Mouse (Mus musculus): ENCODE measurements around the gene Ptbp1. TPM values are rescaled to one million over a fixed set of nuclear protein-coding genes. Genes with fewer than 3 reads are reported as not detected.

The Ptbp1 gene
- polyA plus RNA-seq, 1 experiment from 2014 or later = 438 TPM

GRCm38 (mm10) chr10:79862049-79862788 is 8.0 kb downstream of the Ptbp1 start:
- peaks cover 71% of the 10 kb centered on the region for H3K4me1 ChIP-seq
- H3K4me3 ChIP-seq (replicated peaks) = no peak overlapping the region
- peak overlapping the region; percentile 74 for H3K27ac ChIP-seq

GRCm38 (mm10) chr10:79862925-79863324 is 8.7 kb downstream of the Ptbp1 start:
- no peak for ATAC-seq (replicated peaks; ENCODE audit: low FRiP score)
- Histone ChIP-seq H3K4me1 (peaks cover 66% of the 10 kb centered on the region), H3K4me3 (replicated peaks) (no peak overlapping the region), H3K9ac (no peak overlapping the region), H3K4me2 (no peak overlapping the region), H3K36me3 (peaks cover 96% of the 10 kb centered on the region), H3K27ac (0 out of 2 replicates have a peak overlapping the region, but pooled peaks have one; percentile 74), H3K27me3 (no peaks in the 10 kb centered on the region), H3K9me3 (replicated peaks) (no peaks in the 10 kb centered on the region)
- WGBS = 58% methylated on average over 10 of the region's 10 CpGs

More at GRCm38 (mm10) chr10:79862049-79862788, 8.0 kb downstream of the Ptbp1 start:
- 78% methylated on average over 23 of the region's 23 CpGs for WGBS
- ATAC-seq (replicated peaks; ENCODE audit: low FRiP score) = no peak
- Histone ChIP-seq H3K9ac (no peak overlapping the region), H3K9me3 (replicated peaks) (no peaks in the 10 kb centered on the region), H3K27me3 (no peaks in the 10 kb centered on the region), H3K36me3 (peaks cover 99% of the 10 kb centered on the region), H3K4me2 (no peak overlapping the region)

GRCm38 (mm10) chr10:79864351-79865188 is 10.3 kb downstream of the Ptbp1 start:
- Histone ChIP-seq H3K4me1 (peaks cover 50% of the 10 kb centered on the region), H3K27me3 (no peaks in the 10 kb centered on the region), H3K27ac (peak overlapping the region; percentile 59), H3K4me2 (no peak overlapping the region), H3K36me3 (peaks cover 85% of the 10 kb centered on the region), H3K4me3 (replicated peaks) (no peak overlapping the region), H3K9me3 (replicated peaks) (no peaks in the 10 kb centered on the region), H3K9ac (no peak overlapping the region)
- no peak for ATAC-seq (replicated peaks; ENCODE audit: low FRiP score)
- 48% methylated on average over 10 of the region's 10 CpGs for WGBS

- peak overlapping the region; percentile 59 for H3K27ac ChIP-seq
- no peaks in the 10 kb centered on the region for H3K27me3 ChIP-seq
These were observed 11.0 kb downstream of the Ptbp1 start for GRCm38 (mm10) chr10:79865189-79865601.

GRCm38 (mm10) chr10:79865801-79866295 is 11.6 kb downstream of the Ptbp1 start:
- Histone ChIP-seq H3K27ac (peak overlapping the region; percentile 59), H3K27me3 (no peaks in the 10 kb centered on the region), H3K4me3 (replicated peaks) (no peak overlapping the region), H3K4me2 (no peak overlapping the region), H3K36me3 (peaks cover 82% of the 10 kb centered on the region), H3K4me1 (peaks cover 37% of the 10 kb centered on the region), H3K9me3 (replicated peaks) (no peaks in the 10 kb centered on the region), H3K9ac (no peak overlapping the region)
- peak; percentile 10; the same call in 1 of the 2 replicates for ATAC-seq (replicated peaks; ENCODE audit: low FRiP score)
- WGBS = 65% methylated on average over 19 of the region's 19 CpGs

More at GRCm38 (mm10) chr10:79865189-79865601, 11.0 kb downstream of the Ptbp1 start:
- Histone ChIP-seq H3K9ac (no peak overlapping the region; the same call in 1 of the 2 replicates), H3K9me3 (replicated peaks) (no peaks in the 10 kb centered on the region), H3K4me3 (replicated peaks) (no peak overlapping the region), H3K4me1 (peaks cover 43% of the 10 kb centered on the region), H3K4me2 (no peak overlapping the region), H3K36me3 (peaks cover 85% of the 10 kb centered on the region)
- 55% methylated on average over 12 of the region's 12 CpGs for WGBS
- ATAC-seq (replicated peaks; ENCODE audit: low FRiP score) = peak; percentile 31; the same call in 1 of the 2 replicates

GRCm38 (mm10) chr10:79866601-79867000 is 12.4 kb downstream of the Ptbp1 start:
- H3K9ac ChIP-seq = no peak overlapping the region
- ATAC-seq (replicated peaks; ENCODE audit: low FRiP score) = no peak
- H3K4me1 ChIP-seq = peaks cover 30% of the 10 kb centered on the region
- H3K9me3 ChIP-seq (replicated peaks) = no peaks in the 10 kb centered on the region
- no peaks in the 10 kb centered on the region for H3K27me3 ChIP-seq
- peaks cover 81% of the 10 kb centered on the region for H3K36me3 ChIP-seq
- H3K4me3 ChIP-seq (replicated peaks) = no peak overlapping the region
- no peak overlapping the region for H3K27ac ChIP-seq
- no peak overlapping the region for H3K4me2 ChIP-seq
- 77% methylated on average over 11 of the region's 11 CpGs for WGBS

- Histone ChIP-seq H3K27ac (no peak overlapping the region), H3K36me3 (peaks cover 34% of the 10 kb centered on the region), H3K9ac (no peak overlapping the region), H3K4me2 (no peak overlapping the region), H3K4me3 (replicated peaks) (no peak overlapping the region), H3K27me3 (no peaks in the 10 kb centered on the region), H3K4me1 (peaks cover 27% of the 10 kb centered on the region), H3K9me3 (replicated peaks) (no peaks in the 10 kb centered on the region)
- ATAC-seq (replicated peaks; ENCODE audit: low FRiP score) = no peak
- 91% methylated on average over 8 of the region's 8 CpGs for WGBS
These were observed 17.6 kb downstream of the Ptbp1 start for GRCm38 (mm10) chr10:79871845-79872244.

GRCm38 (mm10) chr10:79872862-79873261 is 18.6 kb downstream of the Ptbp1 start:
- H3K27ac ChIP-seq = 0 out of 2 replicates have a peak overlapping the region, but pooled peaks have one; percentile 1
- peak overlapping the region; percentile 77 for H3K4me3 ChIP-seq (replicated peaks)
- peaks cover 26% of the 10 kb centered on the region for H3K36me3 ChIP-seq
- H3K27me3 ChIP-seq = no peaks in the 10 kb centered on the region
- H3K4me2 ChIP-seq = peak overlapping the region; percentile 96
- no peak for ATAC-seq (replicated peaks; ENCODE audit: low FRiP score)
- 53% methylated on average over 3 of the region's 3 CpGs for WGBS
- H3K4me1 ChIP-seq = peaks cover 32% of the 10 kb centered on the region
- H3K9me3 ChIP-seq (replicated peaks) = no peaks in the 10 kb centered on the region
- no peak overlapping the region for H3K9ac ChIP-seq

GRCm38 (mm10) chr10:79873313-79873712 is 19.1 kb downstream of the Ptbp1 start:
- H3K36me3 ChIP-seq = peaks cover 26% of the 10 kb centered on the region
- H3K4me1 ChIP-seq = peaks cover 34% of the 10 kb centered on the region
- 5% methylated on average over 6 of the region's 6 CpGs for WGBS
- H3K4me2 ChIP-seq = peak overlapping the region; percentile 96
- peak overlapping the region; percentile 77 for H3K4me3 ChIP-seq (replicated peaks)
- no peaks in the 10 kb centered on the region for H3K27me3 ChIP-seq
- peak overlapping the region; percentile 82 for H3K9ac ChIP-seq
- H3K27ac ChIP-seq = peak overlapping the region; percentile 83; the same call in 1 of the 2 replicates
- ATAC-seq (replicated peaks; ENCODE audit: low FRiP score) = no peak
- no peaks in the 10 kb centered on the region for H3K9me3 ChIP-seq (replicated peaks)

- peaks cover 34% of the 10 kb centered on the region for H3K4me1 ChIP-seq
- H3K27ac ChIP-seq = peak overlapping the region; percentile 83
- peak; percentile 5; the same call in 1 of the 2 replicates for ATAC-seq (replicated peaks; ENCODE audit: low FRiP score)
- H3K9ac ChIP-seq = peak overlapping the region; percentile 82
- H3K36me3 ChIP-seq = peaks cover 26% of the 10 kb centered on the region
- peak overlapping the region; percentile 96 for H3K4me2 ChIP-seq
- WGBS = under 1% methylated on average over 26 of the region's 26 CpGs
- H3K4me3 ChIP-seq (replicated peaks) = peak overlapping the region; percentile 77
- H3K27me3 ChIP-seq = no peaks in the 10 kb centered on the region
- no peaks in the 10 kb centered on the region for H3K9me3 ChIP-seq (replicated peaks)
These were observed 19.6 kb downstream of the Ptbp1 start for GRCm38 (mm10) chr10:79873715-79874289.

GRCm38 (mm10) chr10:79874290-79874862 is 20.1 kb downstream of the Ptbp1 start, which contains the start of the genes Prtn3 and Plppr3:
Gene Prtn3, plus strand, starts transcription at chr10:79874476.
Gene Plppr3, minus strand, starts transcription at chr10:79874634.
- peak; percentile 85 for ATAC-seq (replicated peaks; ENCODE audit: low FRiP score)
- under 1% methylated on average over 52 of the region's 57 CpGs for WGBS
- H3K27ac ChIP-seq = peak within 1 kb of the TSS; percentile 83

More at GRCm38 (mm10) chr10:79874290-79874862, 20.1 kb downstream of the Ptbp1 start, which contains the start of the genes Prtn3 and Plppr3:
- H3K4me1 ChIP-seq = peaks cover 37% of the 10 kb centered on the region
- H3K9ac ChIP-seq = peak within 1 kb of the TSS; percentile 82
- peaks cover 22% of the 10 kb centered on the region for H3K36me3 ChIP-seq
- H3K9me3 ChIP-seq (replicated peaks) = no peaks in the 10 kb centered on the region
- H3K27me3 ChIP-seq = no peaks in the 10 kb centered on the region
- peak within 1 kb of the TSS; percentile 77 for H3K4me3 ChIP-seq (replicated peaks)
- H3K4me2 ChIP-seq = peak within 1 kb of the TSS; percentile 96
